Mouse (Mus musculus): ENCODE data around the gene Zfp523.

GRCm38 (mm10) chr17:28244714-28245113, 67.8 kb downstream of the Zfp523 start:
- TF ChIP-seq CTCF (IDR thresholded peaks at IDR 0.05; ENCODE audit: low read depth) (no peak), EP300 (IDR thresholded peaks at IDR 0.05; ENCODE audit: low read depth) (no peak)

All from heart, postnatal 0 days (tissue).